Mouse (Mus musculus): ENCODE results near the gene Ctnna3.

DNA sequence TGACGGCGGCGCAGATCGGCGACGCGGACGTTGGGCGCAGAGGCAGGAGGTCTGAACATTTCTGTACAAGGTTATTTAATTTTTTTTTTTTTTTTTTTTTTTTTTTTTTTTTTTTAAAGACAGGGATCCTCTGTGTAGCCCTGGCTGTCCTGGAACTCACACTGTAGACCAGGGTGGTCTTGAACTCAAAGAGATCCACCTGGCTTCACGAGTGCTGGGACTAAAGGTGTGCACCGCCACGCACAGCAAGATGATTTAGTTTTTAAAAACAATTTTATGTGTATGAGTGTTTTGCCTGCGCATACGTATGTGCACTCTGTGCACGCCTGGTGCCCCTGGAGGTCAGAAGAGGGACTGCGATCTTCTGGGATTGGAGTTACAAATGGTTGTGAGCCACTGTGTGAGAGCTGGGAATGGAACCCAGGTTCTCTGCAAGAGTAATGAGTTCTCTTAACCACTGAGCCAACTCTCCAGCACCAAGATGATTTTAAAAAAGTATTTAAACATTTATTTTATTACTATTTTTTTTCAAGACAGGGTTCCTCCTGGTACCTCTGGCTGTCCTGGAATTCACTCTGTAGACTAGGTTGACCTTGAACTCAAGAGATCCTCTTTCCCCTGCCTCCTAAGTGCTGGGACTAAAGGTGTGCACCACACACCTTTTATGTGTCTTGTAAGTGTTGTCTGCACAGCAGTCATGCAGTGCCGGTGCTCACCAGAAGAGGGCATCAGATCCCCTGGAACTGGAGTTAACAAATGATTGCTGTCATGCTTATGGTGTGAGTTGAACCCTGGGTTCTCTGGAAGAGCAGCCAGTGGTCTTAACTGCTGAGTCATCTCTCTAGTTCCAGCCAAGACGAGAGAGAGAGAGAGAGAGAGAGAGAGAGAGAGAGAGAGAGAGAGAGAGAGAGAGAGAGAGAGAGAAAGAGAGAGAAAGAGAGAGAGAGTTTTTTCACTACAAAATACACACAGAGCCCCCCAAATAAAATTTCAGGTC is 7.9 kb upstream of the Ctnna3 start, which contains the start of gene Gm7075:
- TF ChIP-seq CTCF (IDR thresholded peaks at IDR 0.05; ENCODE audit: low read depth) (peak; percentile 89), EP300 (IDR thresholded peaks at IDR 0.05; ENCODE audit: low read depth) (no peak)
